Mouse (Mus musculus): ENCODE results near the gene Gid4.
"Not testable (repeated sequence)": the region's sequence is repeated elsewhere in the genome, so short reads cannot be mapped to it uniquely, and the experiment has no call there.

The Gid4 gene

GRCm38 (mm10) chr11:60433501-60433900 is 16.6 kb downstream of the Gid4 start:
- DNase-seq (ENCODE audit: low spot score), result no peak

- no peak for DNase-seq (ENCODE audit: low spot score)
Measured at GRCm38 (mm10) chr11:60435133-60435532, 18.2 kb downstream of the Gid4 start.

- DNase-seq (ENCODE audit: low spot score), result peak; percentile 49
Measured at GRCm38 (mm10) chr11:60436618-60437017, 19.7 kb downstream of the Gid4 start.

GRCm38 (mm10) chr11:60439621-60440020 is 22.7 kb downstream of the Gid4 start:
- not testable (repeated sequence) for DNase-seq (ENCODE audit: low spot score)

- DNase-seq (ENCODE audit: low spot score), result no peak
Measured at GRCm38 (mm10) chr11:60440176-60440575, 23.2 kb downstream of the Gid4 start.

- DNase-seq (ENCODE audit: low spot score), result no peak
Measured at GRCm38 (mm10) chr11:60442896-60443295, 26.0 kb downstream of the Gid4 start.

- DNase-seq (ENCODE audit: low spot score), result no peak
Measured at GRCm38 (mm10) chr11:60444007-60444406, 27.1 kb downstream of the Gid4 start.

- peak; percentile 98 for DNase-seq (ENCODE audit: low spot score)
Measured at GRCm38 (mm10) chr11:60454080-60454744, 37.3 kb downstream of the Gid4 start, which contains the start of gene Drg2. Gene Drg2, plus strand, starts transcription at chr11:60454591.

- peak; percentile 55 for DNase-seq (ENCODE audit: low spot score)
Measured at GRCm38 (mm10) chr11:60454745-60455087, 37.8 kb downstream of the Gid4 start.

GRCm38 (mm10) chr11:60457973-60458372 is 41.0 kb downstream of the Gid4 start:
- DNase-seq (ENCODE audit: low spot score), result peak; percentile 45

- peak; percentile 32 for DNase-seq (ENCODE audit: low spot score)
Measured at GRCm38 (mm10) chr11:60465943-60466380, 49.0 kb downstream of the Gid4 start.

- DNase-seq (ENCODE audit: low spot score), result no peak
Measured at GRCm38 (mm10) chr11:60469039-60469438, 52.1 kb downstream of the Gid4 start, which contains the start of gene Myo15. Gene Myo15, plus strand, starts transcription at chr11:60469339.

GRCm38 (mm10) chr11:60470743-60471142 is 53.8 kb downstream of the Gid4 start:
- DNase-seq (ENCODE audit: low spot score), result no peak

- DNase-seq (ENCODE audit: low spot score), result no peak
Measured at GRCm38 (mm10) chr11:60474534-60474933, 57.6 kb downstream of the Gid4 start.

- no peak for DNase-seq (ENCODE audit: low spot score)
Measured at GRCm38 (mm10) chr11:60475668-60476362, 58.9 kb downstream of the Gid4 start.

GRCm38 (mm10) chr11:60478121-60478520 is 61.2 kb downstream of the Gid4 start:
- DNase-seq (ENCODE audit: low spot score), result no peak

- no peak for DNase-seq (ENCODE audit: low spot score)
Measured at GRCm38 (mm10) chr11:60486267-60486666, 69.3 kb downstream of the Gid4 start.

- no peak for DNase-seq (ENCODE audit: low spot score)
Measured at GRCm38 (mm10) chr11:60492726-60493125, 75.8 kb downstream of the Gid4 start.

- no peak for DNase-seq (ENCODE audit: low spot score)
Measured at GRCm38 (mm10) chr11:60495692-60496091, 78.7 kb downstream of the Gid4 start.

Measured in MN1 (cell line).